Mouse (Mus musculus) ZHBTc4 (cell line): Measurements from ENCODE around the gene Mylk4.

Experiments used
- DNase-seq: peaks from one replicate; pipeline ENCODE4 v3.0.0-alpha.2; 2011; ENCODE audit warnings: low read depth, low spot score

The Mylk4 gene

GRCm38 (mm10) chr13:32797085-32797484, 13.3 kb upstream of the Mylk4 start:
- DNase-seq = no peak

- no peak for DNase-seq
Observed at GRCm38 (mm10) chr13:32795166-32795565, 11.4 kb upstream of the Mylk4 start.

- DNase-seq = no peak
Observed at GRCm38 (mm10) chr13:32794619-32795018, 10.9 kb upstream of the Mylk4 start.

GRCm38 (mm10) chr13:32789781-32790180, 6.0 kb upstream of the Mylk4 start:
- DNase-seq = no peak

- DNase-seq = no peak
Observed at GRCm38 (mm10) chr13:32787584-32787983, 3.8 kb upstream of the Mylk4 start.

GRCm38 (mm10) chr13:32783055-32783454, 699 bp downstream of the Mylk4 start:
- no peak for DNase-seq

GRCm38 (mm10) chr13:32778861-32779260, 4.9 kb downstream of the Mylk4 start:
- DNase-seq = no peak

- no peak for DNase-seq
Observed at GRCm38 (mm10) chr13:32776350-32776749, 7.4 kb downstream of the Mylk4 start.

- DNase-seq = no peak
Observed at GRCm38 (mm10) chr13:32775889-32776288, 7.9 kb downstream of the Mylk4 start.

GRCm38 (mm10) chr13:32769960-32770359, 13.8 kb downstream of the Mylk4 start:
- DNase-seq = peak; percentile 62

- peak; percentile 72 for DNase-seq
Observed at GRCm38 (mm10) chr13:32768104-32768503, 15.7 kb downstream of the Mylk4 start.

GRCm38 (mm10) chr13:32764448-32764847, 19.3 kb downstream of the Mylk4 start:
- DNase-seq = peak; percentile 38

- DNase-seq = no peak
Observed at GRCm38 (mm10) chr13:32763141-32763540, 20.6 kb downstream of the Mylk4 start.

GRCm38 (mm10) chr13:32760795-32761194, 23.0 kb downstream of the Mylk4 start:
- no peak for DNase-seq

- DNase-seq = peak; percentile 12
Observed at GRCm38 (mm10) chr13:32759036-32759435, 24.7 kb downstream of the Mylk4 start.

GRCm38 (mm10) chr13:32752066-32752657, 31.6 kb downstream of the Mylk4 start:
- no peak for DNase-seq

- DNase-seq = no peak
Observed at GRCm38 (mm10) chr13:32750507-32750906, 33.2 kb downstream of the Mylk4 start.

GRCm38 (mm10) chr13:32748421-32748820, 35.3 kb downstream of the Mylk4 start:
- DNase-seq = no peak

GRCm38 (mm10) chr13:32741161-32741560, 42.6 kb downstream of the Mylk4 start:
- DNase-seq = no peak

GRCm38 (mm10) chr13:32731283-32731682, 52.5 kb downstream of the Mylk4 start:
- DNase-seq = no peak

GRCm38 (mm10) chr13:32724606-32725005, 59.1 kb downstream of the Mylk4 start:
- DNase-seq = no peak

GRCm38 (mm10) chr13:32721717-32722116, 62.0 kb downstream of the Mylk4 start:
- no peak for DNase-seq

GRCm38 (mm10) chr13:32719284-32719683, 64.5 kb downstream of the Mylk4 start:
- DNase-seq = no peak

GRCm38 (mm10) chr13:32717709-32718108, 66.0 kb downstream of the Mylk4 start:
- no peak for DNase-seq
